Mouse (Mus musculus) stomach, embryonic 14.5 days (tissue): ENCODE data around the gene Slc22a29. TPM values are rescaled to one million over a fixed set of nuclear protein-coding genes. Genes with fewer than 3 reads are reported as not detected.
"Not testable (repeated sequence)": the region's sequence is repeated elsewhere in the genome, so short reads cannot be mapped to it uniquely, and the experiment has no call there.

Experiments
- ATAC-seq: fragments of 200-750 bp; cut with Nextera tagmentation; 2 replicates; pipeline ENCODE4 v1.8.0; 2017; ENCODE audit warnings: low read depth, moderate TSS enrichment; ENCODE audit not compliant: insufficient number of reproducible peaks, insufficient read depth, low FRiP score
- H3K27ac ChIP-seq: fragments of 300-500 bp; sonication (generic); 2 replicates; pipeline ENCODE4 v1.5.1; 2014; ENCODE audit warnings: mild to moderate bottlenecking, low read length, moderate library complexity, mixed read lengths
- H3K27me3 ChIP-seq: fragments of 300-500 bp; sonication (generic); 2 replicates; pipeline ENCODE4 v1.6.1; 2014; ENCODE audit warnings: low read length, control low read depth, mixed read lengths; ENCODE audit not compliant: control insufficient read depth, insufficient read depth
- H3K36me3 ChIP-seq: fragments of 300-500 bp; sonication (generic); 2 replicates; pipeline ENCODE4 v1.6.1; 2014; ENCODE audit warnings: mild to moderate bottlenecking, control low read depth, low read length, moderate library complexity, mixed read lengths; ENCODE audit not compliant: control insufficient read depth, insufficient read depth
- H3K4me1 ChIP-seq: fragments of 300-500 bp; sonication (generic); 2 replicates; pipeline ENCODE4 v1.6.1; 2014; ENCODE audit warnings: low read length, control low read depth, mixed read lengths; ENCODE audit not compliant: control insufficient read depth, insufficient read depth
- H3K4me2 ChIP-seq: fragments of 300-500 bp; sonication (generic); replicated peaks from 2 replicates; pipeline ENCODE4 v1.6.1; 2014; ENCODE audit warnings: low read depth, low read length, control low read depth
- H3K4me3 ChIP-seq: fragments of 300-500 bp; sonication (generic); 2 replicates; pipeline ENCODE4 v1.5.1; 2014; ENCODE audit warnings: low read depth, low read length, control low read depth
- H3K9ac ChIP-seq: fragments of 300-500 bp; sonication (generic); replicated peaks from 2 replicates; pipeline ENCODE4 v1.6.1; 2014; ENCODE audit warnings: low read depth, mild to moderate bottlenecking, control low read depth, low read length, moderate library complexity, mixed read lengths
- H3K9me3 ChIP-seq: fragments of 300-500 bp; sonication (generic); 2 replicates; pipeline ENCODE4 v1.6.1; 2016; ENCODE audit warnings: low read depth, low read length, control low read depth; ENCODE audit not compliant: control insufficient read depth
- WGBS: fragments of 180-500 bp; shearing (Covaris S2); extraction: QIAGEN DNeasy Blood & Tissue Kit; methylation state at CpG from one replicate; pipeline ENCODE4 v1.1.7; 2014; 5-methylcytosine and 5-hydroxymethylcytosine counted together
- polyA plus RNA-seq: library from polyadenylated mRNA; unstranded; fragments of >200 nt; fragmentation: Nextera tagmentation; extraction: Ambion mirVana; gene quantifications from 2 replicates; pipeline ENCODE4 v1.2.1, GENCODE M21; 2014

Slc22a29 gene
- polyA plus RNA-seq, 1 experiment from 2014 or later: 0.22 TPM

- not testable (repeated sequence) for H3K4me2 ChIP-seq, H3K4me1 ChIP-seq, H3K9ac ChIP-seq, ATAC-seq, H3K27ac ChIP-seq, H3K36me3 ChIP-seq, H3K27me3 ChIP-seq, H3K9me3 ChIP-seq, H3K4me3 ChIP-seq
- WGBS: 90% methylated on average over 2 of the region's 3 CpGs
Observed at GRCm38 (mm10) chr19:8131881-8132280, 86.8 kb downstream of the Slc22a29 start, which contains the start of gene Slc22a28. Slc22a28 (minus strand) TSS chr19:8131982.

Other genes starting within 250 kb of the Slc22a29 start
- gene Slc22a28, start 86.9 kb downstream of the Slc22a29 start, polyA plus RNA-seq: not detected in 2 replicates
- not detected in 2 replicates for gene Slc22a30, start 186.2 kb upstream of the Slc22a29 start, polyA plus RNA-seq